Mouse (Mus musculus): ENCODE data around the gene Mefv.

GRCm38 (mm10) chr16:3742466-3742865 is 24.6 kb upstream of the Mefv start:
- no peak for TF ChIP-seq POLR2A (IDR thresholded peaks at IDR 0.05; ENCODE audit: borderline replicate concordance, low read depth, low read length)
- no peak for TF ChIP-seq CTCF (IDR thresholded peaks at IDR 0.05; ENCODE audit: low read depth, low read length)

Measured in bone marrow macrophage, adult 2 months (primary cell).